Mouse (Mus musculus): Measurements from ENCODE around the gene Psmb7.

Psmb7 gene

GRCm38 (mm10) chr2:38643625-38644427 is at the start of gene Psmb7:
Psmb7 (minus strand) TSS chr2:38644087.
- DNase-seq (ENCODE audit: low read depth, low spot score): peak; percentile 93

- DNase-seq (ENCODE audit: low read depth, low spot score): peak; percentile 53
These were observed 47.7 kb upstream of the Psmb7 start for GRCm38 (mm10) chr2:38691542-38691941.

GRCm38 (mm10) chr2:38689881-38690280 is 46.0 kb upstream of the Psmb7 start:
- DNase-seq (ENCODE audit: low read depth, low spot score): no peak

- DNase-seq (ENCODE audit: low read depth, low spot score): peak; percentile 31
These were observed 45.1 kb upstream of the Psmb7 start for GRCm38 (mm10) chr2:38688791-38689520.

GRCm38 (mm10) chr2:38685746-38686145 is 41.9 kb upstream of the Psmb7 start:
- no peak for DNase-seq (ENCODE audit: low read depth, low spot score)

GRCm38 (mm10) chr2:38683083-38683482 is 39.2 kb upstream of the Psmb7 start:
- DNase-seq (ENCODE audit: low read depth, low spot score): no peak

- DNase-seq (ENCODE audit: low read depth, low spot score): no peak
These were observed 38.3 kb upstream of the Psmb7 start for GRCm38 (mm10) chr2:38682209-38682608.

GRCm38 (mm10) chr2:38678947-38679346 is 35.1 kb upstream of the Psmb7 start:
- DNase-seq (ENCODE audit: low read depth, low spot score): no peak

- no peak for DNase-seq (ENCODE audit: low read depth, low spot score)
These were observed 31.6 kb upstream of the Psmb7 start for GRCm38 (mm10) chr2:38675366-38675969.

GRCm38 (mm10) chr2:38672496-38672895 is 28.6 kb upstream of the Psmb7 start:
- no peak for DNase-seq (ENCODE audit: low read depth, low spot score)

GRCm38 (mm10) chr2:38668802-38669580 is 25.1 kb upstream of the Psmb7 start:
- peak; percentile 67 for DNase-seq (ENCODE audit: low read depth, low spot score)

GRCm38 (mm10) chr2:38661398-38661797 is 17.5 kb upstream of the Psmb7 start:
- peak; percentile 52 for DNase-seq (ENCODE audit: low read depth, low spot score)

GRCm38 (mm10) chr2:38658338-38658836 is 14.5 kb upstream of the Psmb7 start:
- DNase-seq (ENCODE audit: low read depth, low spot score): peak; percentile 72

- no peak for DNase-seq (ENCODE audit: low read depth, low spot score)
These were observed 9.8 kb upstream of the Psmb7 start for GRCm38 (mm10) chr2:38653694-38654093.

- DNase-seq (ENCODE audit: low read depth, low spot score): no peak
These were observed 9.4 kb upstream of the Psmb7 start for GRCm38 (mm10) chr2:38653293-38653619.

- DNase-seq (ENCODE audit: low read depth, low spot score): no peak
These were observed 8.8 kb upstream of the Psmb7 start for GRCm38 (mm10) chr2:38652565-38653292.

GRCm38 (mm10) chr2:38652098-38652497 is 8.2 kb upstream of the Psmb7 start:
- no peak for DNase-seq (ENCODE audit: low read depth, low spot score)

- no peak for DNase-seq (ENCODE audit: low read depth, low spot score)
These were observed 6.5 kb upstream of the Psmb7 start for GRCm38 (mm10) chr2:38650340-38650739.

- no peak for DNase-seq (ENCODE audit: low read depth, low spot score)
These were observed 3.8 kb upstream of the Psmb7 start for GRCm38 (mm10) chr2:38647661-38648060.

- DNase-seq (ENCODE audit: low read depth, low spot score): no peak
These were observed 3.3 kb upstream of the Psmb7 start for GRCm38 (mm10) chr2:38647201-38647606.

GRCm38 (mm10) chr2:38645936-38646335 is 2.0 kb upstream of the Psmb7 start:
- DNase-seq (ENCODE audit: low read depth, low spot score): peak; percentile 67
